Mouse (Mus musculus) C2C12 (cell line): ENCODE measurements around the gene Phf5a.
"Not testable (repeated sequence)": the region's sequence is repeated elsewhere in the genome, so short reads cannot be mapped to it uniquely, and the experiment has no call there.

Source experiments
- CEBPB ChIP-seq: IDR thresholded peaks from one replicate; pipeline ENCODE4 v1.6.1; 2011; ENCODE audit warnings: low read depth, mild to moderate bottlenecking, control low read depth, moderate library complexity
- CTCF ChIP-seq: IDR thresholded peaks from one replicate; pipeline ENCODE4 v1.5.1; 2011; ENCODE audit not compliant: control insufficient read depth, insufficient read depth, insufficient read length

DNA sequence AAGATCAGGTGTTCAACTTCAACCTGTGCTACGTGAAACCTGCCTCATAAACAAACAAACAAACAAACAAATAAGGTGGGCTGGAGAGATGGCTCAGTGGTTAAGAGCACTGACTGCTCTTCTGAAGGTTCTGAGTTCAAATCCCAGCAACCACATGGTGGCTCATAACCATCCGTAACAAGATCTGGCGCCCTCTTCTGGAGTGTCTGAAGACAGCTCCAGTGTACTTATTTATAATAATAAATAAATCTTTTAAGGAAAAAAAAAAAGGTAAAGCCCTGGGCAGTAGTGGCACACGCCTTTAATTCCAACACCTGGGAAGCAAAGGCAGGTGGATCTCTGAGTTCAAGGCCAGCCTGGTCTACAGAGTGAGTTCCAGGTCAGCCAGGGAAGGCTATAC, 37.1 kb upstream of the Phf5a start:
- TF ChIP-seq CEBPB, CTCF: not testable (repeated sequence)
